Mouse (Mus musculus) heart, postnatal 0 days (tissue): ENCODE measurements around the gene Wdr83os.

Source experiments
- CTCF ChIP-seq: IDR thresholded peaks from 2 replicates; pipeline ENCODE4 v1.5.1; 2016; ENCODE audit warnings: antibody characterized with exemption, control low read depth, low read depth
- EP300 ChIP-seq: IDR thresholded peaks from 2 replicates; pipeline ENCODE4 v1.6.1; 2016; ENCODE audit warnings: antibody characterized with exemption, low read depth

DNA sequence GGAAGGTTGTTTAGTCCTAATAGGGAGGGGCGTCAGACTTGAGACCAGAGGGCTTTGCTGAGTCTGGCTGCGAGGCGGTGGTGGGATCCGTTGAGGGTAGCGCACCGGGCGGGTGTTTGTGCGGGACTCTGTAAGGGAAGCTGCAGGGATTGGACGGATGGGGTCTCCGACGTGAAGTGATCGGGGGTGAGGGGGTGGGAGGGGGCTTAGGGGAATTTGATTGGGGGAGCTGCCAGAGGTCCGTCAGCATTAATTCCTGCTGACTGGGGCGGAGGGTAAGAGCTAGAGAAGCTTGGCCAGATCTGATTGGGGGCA lies 43.2 kb upstream of the Wdr83os start:
- TF ChIP-seq EP300, result no peak
- TF ChIP-seq CTCF, result no peak
